Mouse (Mus musculus) skeletal muscle tissue, adult 2 months (tissue): ENCODE measurements at regions not wholly inside any gene's neighbourhood (a gene's known extent, or its start where the extent isn't known, plus 50 kb on each side); places are given as distances from the start of the nearest gene placed in this dataset.

Experiments
- DNase-seq: peaks from one replicate; pipeline ENCODE4 v3.0.0-alpha.2; 2012; ENCODE audit warnings: low read depth, low spot score

GRCm38 (mm10) chr3:54993761-54994160, 61.5 kb downstream of the Ccna1 start:
- no peak for DNase-seq

DNA sequence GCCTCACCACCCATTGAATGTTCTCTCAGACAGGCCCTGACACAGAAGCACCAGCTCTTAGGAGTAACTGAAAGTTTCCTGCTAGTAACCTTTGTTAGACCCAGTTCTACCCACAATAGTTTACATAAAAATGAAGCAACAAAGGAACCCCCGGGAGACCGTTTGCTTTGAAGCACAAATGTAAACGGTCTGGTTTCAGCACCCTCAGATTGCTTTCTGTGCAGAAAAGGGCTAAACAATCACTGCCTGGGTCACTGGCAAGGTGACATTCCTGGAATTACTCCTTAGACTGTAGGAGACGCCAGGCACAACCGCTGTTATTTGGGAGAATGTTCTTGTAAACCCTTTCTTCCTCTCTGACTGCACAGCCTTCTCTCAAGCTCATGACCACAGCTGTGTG, 65.2 kb downstream of the Ccna1 start:
- DNase-seq: no peak

GRCm38 (mm10) chr3:54989358-54989757, 65.9 kb downstream of the Ccna1 start:
- DNase-seq: peak; percentile 16

DNA sequence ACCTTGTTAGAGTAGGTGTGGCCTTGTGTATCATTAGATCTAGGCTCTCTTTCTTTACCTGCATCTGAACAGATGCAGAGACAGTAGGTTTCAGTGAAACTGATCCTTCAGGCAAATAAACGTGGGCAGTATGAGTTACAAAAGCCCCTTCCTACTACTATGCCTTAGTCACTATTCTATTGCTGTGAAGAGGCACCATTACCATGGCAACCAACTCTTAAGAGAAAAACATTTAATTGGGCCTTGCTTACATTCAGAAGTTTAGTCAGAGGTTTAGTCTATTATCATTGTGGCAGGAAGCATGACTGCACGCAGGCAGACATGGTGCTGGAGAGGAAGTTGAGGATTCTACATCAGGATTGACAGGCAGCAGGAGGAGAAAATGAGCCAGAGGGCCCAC, 65.8 kb upstream of the Sertm1 start:
- DNase-seq: no peak

- DNase-seq: no peak
These were observed 64.6 kb upstream of the Sertm1 start for GRCm38 (mm10) chr3:54980312-54980711.

DNA sequence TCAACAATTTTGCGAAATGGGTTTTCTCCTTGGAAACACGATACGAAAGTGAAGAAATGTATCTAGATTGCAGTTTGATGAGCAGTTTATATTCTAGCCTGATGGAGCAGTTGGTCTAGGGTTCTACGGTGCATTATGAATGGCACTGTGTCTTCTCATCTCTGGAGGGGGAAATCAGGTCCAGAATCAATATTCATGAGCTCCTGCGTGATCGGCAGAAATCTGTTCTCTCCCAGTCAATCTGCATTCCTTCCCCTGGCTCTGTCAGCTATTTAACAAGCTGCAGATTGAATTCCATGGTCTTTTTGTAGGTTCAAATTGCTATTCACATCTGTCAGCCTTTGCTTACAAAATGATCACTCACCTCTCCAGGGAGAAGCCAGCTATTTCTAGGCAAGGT, 49.8 kb upstream of the Sertm1 start:
- no peak for DNase-seq
